Mouse (Mus musculus) stomach, postnatal 0 days (tissue): ENCODE measurements at regions not wholly inside any gene's neighbourhood (a gene's known extent, or its start where the extent isn't known, plus 50 kb on each side); places are given as distances from the start of the nearest gene placed in this dataset.

Experiments used
- ATAC-seq: fragments of 200-750 bp; cut with Nextera tagmentation; 2 replicates; pipeline ENCODE4 v1.8.0; 2017; ENCODE audit not compliant: low FRiP score, low TSS enrichment
- DNase-seq: peaks from one replicate; pipeline ENCODE4 v3.0.0-alpha.2; 2016; ENCODE audit warnings: low spot score
- H3K27ac ChIP-seq: fragments of 300-500 bp; sonication (generic); replicated peaks from 2 replicates; pipeline ENCODE4 v1.5.1; 2014; ENCODE audit warnings: mild to moderate bottlenecking, control low read depth
- H3K27me3 ChIP-seq: fragments of 300-500 bp; sonication (generic); 2 replicates; pipeline ENCODE4 v1.6.1; 2014; ENCODE audit warnings: low read length; ENCODE audit not compliant: control insufficient read depth, insufficient read depth
- H3K36me3 ChIP-seq: fragments of 300-500 bp; sonication (generic); 2 replicates; pipeline ENCODE4 v1.6.1; 2014; ENCODE audit warnings: low read length, mixed read lengths; ENCODE audit not compliant: control insufficient read depth, insufficient read depth
- H3K4me1 ChIP-seq: fragments of 300-500 bp; sonication (generic); replicated peaks from 2 replicates; pipeline ENCODE4 v1.6.1; 2014; ENCODE audit warnings: antibody characterized with exemption; ENCODE audit not compliant: control insufficient read depth, insufficient read depth
- H3K4me2 ChIP-seq: fragments of 300-500 bp; sonication (generic); replicated peaks from 2 replicates; pipeline ENCODE4 v1.6.1; 2014; ENCODE audit warnings: low read depth, mild to moderate bottlenecking, control low read depth, moderate library complexity
- H3K4me3 ChIP-seq: fragments of 300-500 bp; sonication (generic); 2 replicates; pipeline ENCODE4 v1.5.1; 2014; ENCODE audit warnings: low read depth, low read length, control low read depth
- H3K9ac ChIP-seq: fragments of 300-500 bp; sonication (generic); 2 replicates; pipeline ENCODE4 v1.6.1; 2014; ENCODE audit warnings: mild to moderate bottlenecking, low read length, control low read depth, mixed read lengths
- H3K9me3 ChIP-seq: fragments of 300-500 bp; sonication (generic); 2 replicates; pipeline ENCODE4 v1.6.1; 2016; ENCODE audit warnings: low read length; ENCODE audit not compliant: control insufficient read depth
- CTCF ChIP-seq: IDR thresholded peaks from 2 replicates; pipeline ENCODE4 v1.5.1; 2016; ENCODE audit warnings: antibody characterized with exemption, low read depth, mild to moderate bottlenecking, moderate library complexity
- EP300 ChIP-seq: optimal IDR thresholded peaks from 2 replicates; pipeline ENCODE3; 2016; ENCODE audit warnings: antibody characterized with exemption
- WGBS: fragments of 180-500 bp; shearing (Covaris S2); extraction: QIAGEN DNeasy Blood & Tissue Kit; methylation state at CpG from one replicate; pipeline ENCODE4 v1.1.7; 2014; 5-methylcytosine and 5-hydroxymethylcytosine counted together

- no peak overlapping the region for H3K27ac ChIP-seq
- H3K4me3 ChIP-seq: no peak overlapping the region
- H3K9ac ChIP-seq: no peak overlapping the region
- TF ChIP-seq EP300 (no peak), CTCF (no peak)
- no peak overlapping the region for H3K4me2 ChIP-seq
- no peaks in the 10 kb centered on the region for H3K27me3 ChIP-seq
- ATAC-seq (no peak), DNase-seq (no peak)
- H3K4me1 ChIP-seq: no peaks in the 10 kb centered on the region
- WGBS: 81% methylated on average over 9 of the region's 9 CpGs
- no peaks in the 10 kb centered on the region for H3K9me3 ChIP-seq
- no peaks in the 10 kb centered on the region for H3K36me3 ChIP-seq
Measured at GRCm38 (mm10) chr19:37754024-37754423, 56.4 kb downstream of the Cyp26a1 start.

DNA sequence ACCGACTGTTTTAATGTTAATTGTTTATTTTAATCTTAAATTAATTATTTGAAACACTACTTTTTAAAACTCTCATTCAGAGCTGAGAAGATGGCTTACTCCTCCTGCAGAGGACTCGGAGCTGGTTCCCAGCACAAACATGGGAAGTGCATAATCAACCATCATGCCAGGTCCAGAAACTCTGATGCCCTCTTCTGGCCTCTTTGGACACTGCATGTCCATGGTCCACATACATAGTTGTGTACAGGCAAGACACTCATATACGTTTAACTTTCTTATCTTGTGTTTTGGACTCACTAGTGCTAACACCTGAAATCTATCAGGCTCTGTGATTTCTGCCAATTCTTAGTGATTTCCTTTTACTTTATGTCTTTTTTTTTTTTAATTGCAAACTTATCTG, 57.8 kb downstream of the Cyp26a1 start:
- Histone ChIP-seq H3K27me3 (no peaks in the 10 kb centered on the region), H3K4me2 (no peak overlapping the region), H3K36me3 (no peaks in the 10 kb centered on the region), H3K9me3 (no peaks in the 10 kb centered on the region), H3K4me3 (no peak overlapping the region), H3K4me1 (no peaks in the 10 kb centered on the region), H3K9ac (no peak overlapping the region), H3K27ac (no peak overlapping the region)
- no peak for DNase-seq
- TF ChIP-seq EP300 (no peak), CTCF (peak; percentile 27)
- 80% methylated on average over 3 of the region's 3 CpGs for WGBS
- ATAC-seq: no peak

- H3K27ac ChIP-seq: no peak overlapping the region
Measured at GRCm38 (mm10) chr19:37769376-37769775, 71.8 kb downstream of the Cyp26a1 start.

DNA sequence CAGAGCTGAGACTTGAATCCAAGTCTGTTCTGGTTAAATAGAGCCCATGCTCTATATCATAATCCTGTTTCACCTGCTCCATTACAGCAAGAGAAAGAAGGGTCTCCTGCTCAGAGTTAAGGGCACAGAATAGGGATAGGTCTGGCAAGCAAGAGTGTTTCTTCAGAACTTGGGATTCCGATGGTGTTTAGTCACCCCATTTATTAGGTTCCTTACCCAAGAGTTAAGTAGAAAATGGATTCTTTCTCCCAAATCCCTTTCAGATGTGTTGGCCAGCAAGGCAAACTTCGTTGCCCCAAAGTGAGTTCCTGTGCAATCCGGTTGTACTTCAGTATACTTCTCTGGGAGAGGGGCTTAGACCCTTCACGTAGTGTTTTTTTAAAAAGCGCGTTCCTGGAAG, 74.4 kb downstream of the Cyp26a1 start:
- whole genome bisulfite sequencing: 91% methylated on average over 6 of the region's 6 CpGs
- ATAC-seq: no peak

More at GRCm38 (mm10) chr19:37769376-37769775, 71.8 kb downstream of the Cyp26a1 start:
- no peaks in the 10 kb centered on the region for H3K27me3 ChIP-seq
- no peak overlapping the region for H3K4me3 ChIP-seq
- ATAC-seq (no peak), DNase-seq (no peak)
- no peaks in the 10 kb centered on the region for H3K36me3 ChIP-seq
- 87% methylated on average over 4 of the region's 4 CpGs for WGBS
- TF ChIP-seq CTCF: no peak
- no peak overlapping the region for H3K9ac ChIP-seq
- no peaks in the 10 kb centered on the region for H3K4me1 ChIP-seq
- no peaks in the 10 kb centered on the region for H3K9me3 ChIP-seq
- H3K4me2 ChIP-seq: no peak overlapping the region

GRCm38 (mm10) chr19:37774551-37774950, 77.0 kb downstream of the Cyp26a1 start:
- ATAC-seq (no peak), DNase-seq (no peak)
- no peaks in the 10 kb centered on the region for H3K4me1 ChIP-seq
- H3K9ac ChIP-seq: no peak overlapping the region
- H3K9me3 ChIP-seq: no peaks in the 10 kb centered on the region
- no peaks in the 10 kb centered on the region for H3K36me3 ChIP-seq
- H3K4me2 ChIP-seq: no peak overlapping the region
- WGBS: 92% methylated on average over 4 of the region's 4 CpGs
- no peak overlapping the region for H3K4me3 ChIP-seq
- H3K27me3 ChIP-seq: no peaks in the 10 kb centered on the region
- no peak overlapping the region for H3K27ac ChIP-seq
- TF ChIP-seq CTCF: no peak
- TF ChIP-seq EP300: no peak

More for the DNA sequence above, 74.4 kb downstream of the Cyp26a1 start:
- Histone ChIP-seq H3K4me2 (no peak overlapping the region), H3K36me3 (no peaks in the 10 kb centered on the region), H3K9ac (no peak overlapping the region), H3K27me3 (no peaks in the 10 kb centered on the region), H3K4me1 (no peaks in the 10 kb centered on the region), H3K4me3 (no peak overlapping the region), H3K27ac (no peak overlapping the region), H3K9me3 (no peaks in the 10 kb centered on the region)
- TF ChIP-seq EP300 (no peak), CTCF (no peak)
- no peak for DNase-seq

- Histone ChIP-seq H3K4me3 (no peak overlapping the region), H3K9me3 (no peaks in the 10 kb centered on the region), H3K27ac (no peak overlapping the region), H3K36me3 (no peaks in the 10 kb centered on the region), H3K4me1 (no peaks in the 10 kb centered on the region), H3K27me3 (no peaks in the 10 kb centered on the region), H3K9ac (no peak overlapping the region), H3K4me2 (no peak overlapping the region)
- whole genome bisulfite sequencing: 85% methylated on average over 1 of the region's 1 CpGs
- TF ChIP-seq EP300 (no peak), CTCF (no peak)
- DNase-seq (no peak), ATAC-seq (no peak)
Measured at GRCm38 (mm10) chr19:37774966-37775365, 77.4 kb downstream of the Cyp26a1 start.
